Mouse (Mus musculus): ENCODE measurements around the gene Nipa1.

GRCm38 (mm10) chr7:56013261-56014001, 6.3 kb downstream of the Nipa1 start:
- no peak for TF ChIP-seq CTCF (IDR thresholded peaks at IDR 0.05; ENCODE audit: low read depth, low read length)
- no peak for TF ChIP-seq POLR2A (IDR thresholded peaks at IDR 0.05; ENCODE audit: extremely low read depth, insufficient read depth, low read length)
